Mouse (Mus musculus) left cerebral cortex, adult 8-10 months (tissue): ENCODE results near the gene Pcyt1a. TPM values are rescaled to one million over a fixed set of nuclear protein-coding genes. Genes with fewer than 3 reads are reported as not detected.

Experiments used
- DNase-seq, 2 experiments: peaks; one replicate each; pipeline ENCODE4 v3.0.0; 2022; ENCODE audit warnings: low spot score in 2 of 2
- total RNA-seq, 4 experiments: library from RNA; stranded (reverse); gene quantifications; 2 replicates each; pipeline ENCODE4 v1.2.4; 2022

Gene Pcyt1a
- total RNA-seq = 10 to 100 TPM; 40.0 to 46.7 (median 43.6) TPM

DNA sequence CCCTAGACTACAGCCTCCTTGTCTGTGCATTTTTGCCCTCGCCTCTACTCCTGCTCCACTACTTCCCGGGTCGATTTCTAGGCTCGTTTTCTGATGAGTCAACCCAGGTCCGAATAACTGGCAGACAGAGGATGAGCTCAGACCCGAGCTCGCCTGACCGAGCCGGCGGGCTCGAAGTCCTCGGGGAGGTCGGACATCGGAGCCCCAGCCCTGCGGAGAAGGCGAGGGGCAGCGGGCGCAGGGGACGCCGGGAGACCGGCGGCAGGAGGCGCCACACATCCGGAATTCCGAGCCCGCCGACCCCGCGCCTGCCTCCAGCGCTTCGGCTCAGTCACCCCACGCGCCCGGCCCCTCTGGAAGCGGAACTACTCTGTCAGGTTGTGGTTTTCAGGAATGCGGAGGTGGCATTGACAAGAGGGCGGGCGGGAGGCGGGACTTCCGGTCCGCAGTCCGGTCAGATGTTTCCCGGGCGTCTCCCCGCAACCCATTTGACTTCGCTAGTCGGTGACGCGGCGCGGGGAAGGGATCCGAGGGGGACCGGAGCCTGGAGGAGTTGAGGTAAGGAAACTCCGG lies at the start of gene Pcyt1a:
Gene Pcyt1a, plus strand, starts transcription at position 448 of the 573 bp plus-strand sequence.
- DNase-seq = peak; percentile 78 to 89

DNA sequence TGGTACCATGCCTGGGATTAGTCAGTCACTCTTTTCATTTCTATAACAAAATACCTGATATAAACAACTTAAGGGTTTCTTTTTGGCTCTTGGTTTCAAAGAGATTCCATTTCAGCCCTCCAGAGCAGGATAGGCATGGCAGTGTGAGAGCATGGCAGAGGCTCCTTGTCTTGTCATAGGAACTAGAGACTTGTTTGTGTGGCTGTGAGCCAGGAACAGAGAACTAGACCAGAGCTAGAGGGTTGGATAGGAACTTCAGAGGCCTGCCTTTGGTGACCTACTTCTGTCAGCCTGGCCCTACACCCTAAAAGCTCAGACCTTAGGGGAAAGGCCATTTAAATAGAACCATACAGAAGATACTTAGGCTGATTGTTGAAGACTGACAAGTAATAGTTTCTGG lies 47.8 kb upstream of the Pcyt1a start:
- DNase-seq = no peak

DNA sequence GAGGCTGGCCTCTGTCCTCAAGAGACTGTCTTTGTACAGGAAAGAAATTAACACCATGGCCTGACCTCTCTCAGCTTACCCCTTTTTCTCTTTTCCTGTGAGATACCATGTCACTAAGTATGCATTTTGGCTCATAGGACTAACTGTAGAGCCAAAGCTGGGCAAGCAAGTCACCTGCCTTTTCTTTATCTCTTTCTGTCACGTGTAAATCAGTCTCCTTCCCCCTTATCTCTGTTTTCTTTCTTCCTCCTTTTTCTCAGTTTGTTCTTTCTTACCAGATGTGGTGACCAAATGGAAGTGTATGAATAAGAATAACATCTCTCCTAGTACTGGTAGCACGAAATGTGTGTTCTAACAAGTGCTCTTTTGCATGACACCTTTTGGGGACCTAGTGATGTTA lies 45.8 kb upstream of the Pcyt1a start:
- DNase-seq = no peak

DNA sequence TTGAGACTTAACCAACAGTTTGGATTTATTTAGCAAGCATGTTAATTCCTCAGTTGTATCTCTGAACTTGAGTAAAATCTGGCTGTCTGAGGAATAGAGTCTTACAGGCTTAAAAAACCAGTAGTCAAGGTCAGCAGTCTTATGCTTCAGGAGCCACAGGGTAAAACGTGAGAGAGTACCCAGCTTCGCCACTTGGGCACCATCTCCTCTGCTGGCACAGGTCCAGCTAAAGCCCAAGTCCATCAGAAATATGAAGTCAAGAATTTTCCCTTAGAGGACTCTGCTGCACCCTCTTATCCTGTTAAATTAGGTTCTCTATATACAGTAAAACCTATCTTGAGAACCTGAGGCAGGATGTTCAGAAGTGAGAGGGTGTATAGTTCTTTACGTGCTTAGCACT lies 43.9 kb upstream of the Pcyt1a start:
- no peak for DNase-seq

DNA sequence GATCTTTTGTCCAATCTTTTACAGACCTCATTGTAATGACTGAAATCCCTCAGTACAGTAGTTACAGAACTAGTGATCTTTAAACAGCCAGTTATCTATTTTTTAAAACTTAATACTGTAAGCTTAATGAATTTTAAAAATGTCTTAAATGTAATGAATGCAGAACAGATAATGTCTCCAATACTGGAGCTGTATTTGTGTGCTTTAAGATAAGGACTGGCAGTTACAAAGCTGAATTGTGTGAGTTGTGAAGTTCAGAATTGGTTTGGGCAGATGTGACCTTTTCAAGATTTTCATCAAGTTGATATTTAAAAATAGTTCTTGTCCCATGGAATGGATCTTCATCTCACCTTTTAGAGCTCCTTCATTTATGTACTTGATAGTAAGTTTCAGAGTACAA lies 41.7 kb upstream of the Pcyt1a start:
- DNase-seq = no peak

- DNase-seq = no peak
Measured at GRCm38 (mm10) chr16:32389841-32390240, 40.9 kb upstream of the Pcyt1a start.

GRCm38 (mm10) chr16:32390882-32391281 lies 39.8 kb upstream of the Pcyt1a start:
- DNase-seq = no peak

DNA sequence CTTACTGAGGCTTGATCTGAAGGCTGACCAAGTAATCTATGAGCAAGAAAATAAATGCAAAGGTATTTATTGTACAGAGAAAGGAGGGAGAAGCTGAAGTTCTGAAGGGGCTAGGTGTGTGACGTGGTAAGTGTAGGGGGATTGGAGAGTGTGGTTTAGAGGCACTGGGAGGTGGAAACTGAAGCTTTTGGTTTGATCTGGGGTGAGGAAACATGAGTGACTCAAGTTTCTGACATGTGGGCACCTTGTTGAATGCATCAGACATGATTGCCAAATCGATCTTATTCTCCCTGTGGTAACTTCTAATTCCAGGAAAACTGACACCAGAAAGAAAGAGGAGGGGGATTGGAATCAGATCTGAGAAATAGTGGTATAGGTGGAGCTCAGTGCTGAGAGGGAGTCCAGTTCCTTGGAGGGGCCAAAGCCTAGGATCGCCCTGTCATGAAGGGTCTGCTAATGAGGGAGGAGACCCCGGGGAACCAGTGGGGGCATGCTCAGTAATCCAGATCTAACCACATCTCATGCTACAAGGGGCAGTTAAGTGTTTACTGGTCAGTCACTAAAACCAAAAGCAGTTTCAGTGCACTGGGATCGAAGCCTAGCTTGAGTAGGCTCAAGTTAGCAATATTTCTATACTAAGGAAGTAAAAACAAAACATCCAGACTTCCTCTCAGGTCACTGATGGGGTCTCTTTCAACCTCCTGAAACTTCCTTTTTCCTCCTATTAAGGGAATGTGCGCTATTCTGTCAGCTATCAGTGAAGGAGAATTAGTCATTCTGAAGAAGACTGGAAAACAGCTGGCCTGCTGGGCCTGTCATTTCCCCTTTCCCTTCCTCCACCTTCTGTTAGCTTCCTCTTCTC lies 34.8 kb upstream of the Pcyt1a start:
- no peak for DNase-seq

GRCm38 (mm10) chr16:32396541-32396835 lies 34.2 kb upstream of the Pcyt1a start:
- no peak for DNase-seq

GRCm38 (mm10) chr16:32398206-32398605 lies 32.5 kb upstream of the Pcyt1a start:
- no peak for DNase-seq

- DNase-seq = peak in 1 of 2 experiments; percentile 15
Measured at GRCm38 (mm10) chr16:32400267-32400666, 30.5 kb upstream of the Pcyt1a start, which contains the start of gene Tm4sf19. Gene Tm4sf19 (plus strand): TSS chr16:32400506.

- no peak for DNase-seq
Measured at GRCm38 (mm10) chr16:32401335-32401965, 29.3 kb upstream of the Pcyt1a start.

GRCm38 (mm10) chr16:32402818-32403217 lies 27.9 kb upstream of the Pcyt1a start:
- DNase-seq = no peak

DNA sequence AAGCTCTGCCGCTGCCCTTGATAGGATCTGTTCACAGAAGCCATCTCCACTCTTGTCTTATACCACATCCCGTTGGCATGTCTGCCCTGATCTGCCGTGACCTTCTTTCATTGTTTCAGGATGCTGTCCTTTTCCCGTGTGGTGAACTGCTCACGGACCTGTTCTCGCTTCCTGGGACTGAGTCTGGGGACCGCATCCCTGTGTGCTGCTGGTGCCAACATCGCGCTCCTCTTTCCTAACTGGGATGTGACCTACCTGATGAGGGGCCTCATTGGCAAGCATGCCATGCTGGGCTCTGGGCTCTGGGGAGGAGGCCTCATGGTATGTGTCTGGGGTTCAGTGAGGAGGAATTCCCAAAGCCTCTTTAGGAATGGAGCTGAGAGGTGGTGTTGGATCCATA lies 25.0 kb upstream of the Pcyt1a start:
- DNase-seq = no peak

DNA sequence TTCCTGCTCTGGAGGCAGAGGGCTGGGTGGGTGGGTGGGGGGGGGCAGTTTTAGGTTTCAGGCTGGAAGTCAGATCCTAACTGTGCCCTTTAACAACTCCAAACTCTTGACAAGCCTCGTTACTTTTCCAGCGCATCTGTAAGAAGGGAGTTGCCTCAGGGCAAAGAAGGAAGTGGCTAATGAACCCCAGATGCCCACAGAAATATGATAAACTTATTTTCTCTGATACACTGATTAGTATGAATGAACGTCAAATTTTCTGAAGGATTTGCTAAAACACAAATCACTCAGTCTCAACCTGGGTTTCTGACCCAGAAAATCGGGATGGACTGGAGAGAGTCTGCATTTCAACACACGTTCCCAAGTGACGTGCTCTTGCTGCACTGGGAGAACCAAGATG lies 24.1 kb upstream of the Pcyt1a start:
- DNase-seq = no peak

GRCm38 (mm10) chr16:32407730-32408129 lies 23.0 kb upstream of the Pcyt1a start:
- no peak for DNase-seq

GRCm38 (mm10) chr16:32417457-32417856 lies 13.3 kb upstream of the Pcyt1a start:
- DNase-seq = no peak

DNA sequence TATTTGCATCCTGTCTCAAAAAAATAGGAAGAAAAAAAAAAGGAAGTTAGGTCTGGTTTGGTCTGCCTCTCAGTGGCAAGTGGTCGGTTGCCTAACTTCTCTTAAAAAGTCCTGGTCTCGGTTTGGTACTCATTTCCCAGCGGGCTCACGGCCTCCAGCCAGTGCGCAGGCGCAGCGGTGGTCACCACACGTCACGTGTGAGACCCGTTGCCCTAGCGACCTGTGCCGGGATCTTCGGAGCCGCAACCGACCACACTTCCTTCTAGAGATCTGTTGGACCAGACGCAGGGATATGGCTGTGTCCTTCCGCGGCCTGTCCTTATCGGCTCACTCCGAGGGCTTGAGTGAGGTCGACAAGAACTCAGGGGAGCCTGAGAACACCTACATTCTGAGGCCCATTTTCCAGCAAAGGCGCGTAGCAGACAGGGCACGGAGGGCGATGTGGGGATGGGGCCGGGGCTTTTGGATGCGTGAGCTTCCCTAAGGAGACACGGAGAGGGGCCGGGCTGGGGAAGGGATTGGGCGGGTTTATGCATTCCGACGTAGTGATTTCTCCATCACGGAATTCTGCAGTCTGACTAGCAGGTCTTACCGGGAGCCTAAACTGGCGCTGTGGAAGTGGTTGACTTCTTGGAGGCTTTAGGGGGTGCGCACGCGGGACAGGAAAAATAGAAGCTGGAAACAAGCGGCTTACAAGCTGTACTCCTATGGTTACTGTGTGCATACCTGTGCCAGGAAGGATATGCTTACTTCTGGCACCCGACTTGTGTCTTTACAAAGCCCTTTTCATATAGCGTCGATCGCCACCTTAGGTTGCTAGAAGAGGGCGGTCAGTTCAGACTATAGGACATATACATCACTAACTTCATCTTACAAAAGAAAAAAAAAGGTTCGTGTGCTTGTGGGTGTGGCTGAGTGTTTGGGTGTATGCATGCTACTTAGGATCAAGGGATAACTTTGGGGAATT lies 10.9 kb upstream of the Pcyt1a start, which contains the start of gene Tctex1d2:
Gene Tctex1d2, plus strand, starts transcription at position 186 of the 967 bp plus-strand sequence.
- DNase-seq = peak; percentile 90 to 92

- DNase-seq = no peak
Measured at GRCm38 (mm10) chr16:32427506-32427905, 3.2 kb upstream of the Pcyt1a start.

- no peak for DNase-seq
Measured at GRCm38 (mm10) chr16:32431047-32431591, 398 bp downstream of the Pcyt1a start.

DNA sequence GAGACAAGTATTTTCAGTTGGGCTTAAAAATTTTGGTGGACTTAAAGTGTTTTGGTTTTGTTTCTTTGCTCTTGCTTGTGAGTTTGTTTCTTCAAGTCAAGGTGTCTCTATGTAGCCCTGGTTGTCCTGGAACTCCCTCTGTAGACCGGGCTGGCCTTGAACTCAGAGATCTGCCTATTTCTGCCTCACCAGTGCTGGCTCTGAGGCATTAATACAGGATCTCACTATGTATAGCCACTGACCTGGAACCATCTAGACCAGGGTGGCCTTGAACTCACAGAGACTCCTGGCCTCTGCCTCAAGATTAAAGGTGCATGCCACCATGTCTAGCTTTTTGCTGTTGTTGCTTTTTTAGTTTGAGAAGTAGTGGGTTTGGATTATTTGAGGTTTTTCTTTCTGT lies 1.2 kb downstream of the Pcyt1a start:
- DNase-seq = no peak
